Comparison of ENCODE assay signal across 16 mouse cellular contexts in the genomic region with DNA sequence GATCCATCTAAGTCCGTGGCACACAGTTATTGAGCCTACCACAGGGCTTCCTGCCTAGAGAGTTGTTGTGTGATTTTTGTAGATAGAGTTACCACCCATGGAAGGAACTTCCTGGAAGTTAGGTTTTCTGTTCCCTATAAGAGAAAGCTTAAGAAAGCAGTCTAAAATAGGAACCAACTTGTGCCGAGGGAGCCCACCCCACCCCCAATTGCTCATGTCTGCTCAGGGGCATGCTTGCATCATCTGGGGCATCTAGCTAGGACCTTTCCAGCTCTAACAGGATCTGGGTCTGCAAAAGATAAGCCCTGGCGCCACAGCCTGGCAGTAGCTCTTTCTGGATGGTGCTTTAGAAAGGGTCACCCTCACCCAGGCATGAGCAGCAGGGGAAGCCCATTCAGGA. TPM values are rescaled to one million over a fixed set of nuclear protein-coding genes. Genes with fewer than 3 reads are reported as not detected.
DNase-seq lines count a peak whose midpoint lies in the region; ATAC-seq and TF ChIP-seq lines count a peak whose summit lies in the region.
"Had no signal": no experiment of that assay in that cellular context is flagged by ENCODE, and none has a peak within 500 bp of the region (broad histone marks: within the 10 kb centered on the region; RNA-seq: fewer than 3 reads in every experiment).

No protein-coding gene starts in this region.

- no peak overlapping the region for H3K9ac ChIP-seq in heart, embryonic 11.5 days (ENCODE audit: low read depth, low read length)
- no peak overlapping the region for H3K9ac ChIP-seq in liver, embryonic 11.5 days (ENCODE audit: low read depth, low read length)
- no peak overlapping the region for H3K9ac ChIP-seq in liver, adult 2 months (ENCODE audit: low read depth, low read length)

- no peak for TF ChIP-seq POLR2A in liver, adult 2 months (IDR thresholded peaks at IDR 0.05; ENCODE audit: extremely low read depth, insufficient read depth, low read length)
- TF ChIP-seq POLR2A in myocyte (IDR thresholded peaks at IDR 0.05; ENCODE audit: insufficient read length, low read depth): no peak

- H3K79me2 ChIP-seq in liver, adult 2 months (ENCODE audit: control insufficient read depth, insufficient read depth, low read length): peaks cover 39% of the 10 kb centered on the region; the same call in 1 of the 2 replicates
- H3K79me2 ChIP-seq in myocyte (ENCODE audit: control insufficient read depth, insufficient read depth): peaks cover 97% of the 10 kb centered on the region

- peak; percentile 97 for DNase-seq in heart, adult 11 months
- peak; percentile 38 for DNase-seq in liver
- DNase-seq in liver, embryonic 11.5 days (ENCODE audit: low spot score): no peak
- peak; percentile 28 for DNase-seq in liver, adult 2 months (ENCODE audit: extremely low read depth, low read depth, low spot score)
- DNase-seq in urinary bladder, postnatal 4 days (ENCODE audit: low spot score in 2 of 2): no peak
- no peak for DNase-seq in retina, postnatal 1 day
- DNase-seq: adrenal gland, adult 8-10 months; cerebellum, adult 8-10 months; kidney, postnatal 25 days; left cerebral cortex, postnatal 4 days had no signal

- H3K4me2 ChIP-seq in heart, embryonic 11.5 days: no peak overlapping the region
- H3K4me2 ChIP-seq in liver, embryonic 11.5 days: no peak overlapping the region
- H3K4me2 ChIP-seq in myocyte (ENCODE audit: low read depth): peak overlapping the region; percentile 44
- H3K4me2 ChIP-seq: midbrain, embryonic 11.5 days had no signal

- H3K36me3 ChIP-seq in heart, embryonic 11.5 days (ENCODE audit: control insufficient read depth, insufficient read depth, low read length): no peaks in the 10 kb centered on the region
- no peaks in the 10 kb centered on the region for H3K36me3 ChIP-seq in liver, embryonic 11.5 days (ENCODE audit: control insufficient read depth, insufficient read depth, low read length)
- H3K36me3 ChIP-seq in liver, adult 2 months (ENCODE audit: control insufficient read depth, insufficient read depth, low read length): no peaks in the 10 kb centered on the region
- no peaks in the 10 kb centered on the region for H3K36me3 ChIP-seq in myocyte (ENCODE audit: control insufficient read depth, insufficient read depth)

- WGBS in heart, embryonic 11.5 days (ENCODE audit: insufficient replicate concordance): 49% methylated on average over 3 of the region's 3 CpGs
- 44% methylated on average over 3 of the region's 3 CpGs for WGBS in liver, embryonic 11.5 days
- 44% methylated on average over 3 of the region's 3 CpGs for WGBS in liver, adult 2 months

- no peak overlapping the region for H3K4me3 ChIP-seq in heart, embryonic 11.5 days (ENCODE audit: low read depth, low read length)
- H3K4me3 ChIP-seq in liver, embryonic 11.5 days (ENCODE audit: low read depth, low read length): no peak overlapping the region
- H3K4me3 ChIP-seq in liver, adult 2 months (ENCODE audit: insufficient read depth, low read depth, low read length): no peak overlapping the region
- H3K4me3 ChIP-seq in myocyte: no peak overlapping the region

- no peak for TF ChIP-seq CTCF in liver, adult 2 months (IDR thresholded peaks at IDR 0.05; ENCODE audit: low read depth, low read length)

- H3ac ChIP-seq in myocyte (ENCODE audit: control insufficient read depth, insufficient read length): no peak overlapping the region

- peaks cover 52% of the 10 kb centered on the region for H3K4me1 ChIP-seq in heart, embryonic 11.5 days (ENCODE audit: control insufficient read depth, insufficient read depth, low read length)
- peaks cover 27% of the 10 kb centered on the region for H3K4me1 ChIP-seq in liver, embryonic 11.5 days (replicated peaks; ENCODE audit: control insufficient read depth, insufficient read depth, low read length)
- peaks cover 5% of the 10 kb centered on the region; the same call in 1 of the 2 replicates for H3K4me1 ChIP-seq in liver, adult 2 months (ENCODE audit: control insufficient read depth, insufficient read depth, low read length)

- H3K27ac ChIP-seq in heart, embryonic 11.5 days (ENCODE audit: low read depth, low read length): no peak overlapping the region
- no peak overlapping the region for H3K27ac ChIP-seq in liver, embryonic 11.5 days (ENCODE audit: low read depth, low read length)
- H3K27ac ChIP-seq in liver, adult 2 months (replicated peaks; ENCODE audit: insufficient read depth, low read depth, low read length): no peak overlapping the region; the same call in 1 of the 2 replicates

- H3K9me3 ChIP-seq in heart, embryonic 11.5 days (replicated peaks; ENCODE audit: control insufficient read depth, low read length): no peaks in the 10 kb centered on the region
- no peaks in the 10 kb centered on the region for H3K9me3 ChIP-seq in liver, embryonic 11.5 days (ENCODE audit: control insufficient read depth, low read length)

- no peaks in the 10 kb centered on the region for H3K27me3 ChIP-seq in heart, embryonic 11.5 days (ENCODE audit: control insufficient read depth, insufficient read depth, low read length)
- no peaks in the 10 kb centered on the region for H3K27me3 ChIP-seq in liver, embryonic 11.5 days (replicated peaks; ENCODE audit: control insufficient read depth, insufficient read depth, low read length)
- no peaks in the 10 kb centered on the region for H3K27me3 ChIP-seq in liver, adult 2 months (ENCODE audit: control insufficient read depth, insufficient read depth, low read length)
- no peaks in the 10 kb centered on the region for H3K27me3 ChIP-seq in myocyte (ENCODE audit: control insufficient read depth, insufficient read depth, insufficient read length)
- H3K27me3 ChIP-seq: Patski had no signal

- no peak for ATAC-seq in heart, embryonic 11.5 days (replicated peaks; ENCODE audit: insufficient number of reproducible peaks, low FRiP score, low TSS enrichment)
- ATAC-seq in liver, embryonic 11.5 days (replicated peaks; ENCODE audit: low FRiP score): no peak
- ATAC-seq: Patski had no signal

TF ChIP-seq in myocyte, 11 proteins besides CTCF, POLR2A, EP300 and RAD21:
- peak; percentile 64; the same call in 1 of the 2 replicates for TF ChIP-seq CEBPB (IDR thresholded peaks at IDR 0.05; ENCODE audit: insufficient read depth, poor library complexity, severe bottlenecking)
- no peak for TF ChIP-seq MAX (IDR thresholded peaks at IDR 0.05; ENCODE audit: low read depth)

RNA-seq across cellular contexts. Expression of a gene that starts 24.1 kb away (rescaled TPM):
- 9.7 and 10.2 TPM in 2 replicates for polyA plus RNA-seq in heart, embryonic 11.5 days (2014; fragmentation: Nextera tagmentation; extraction: Ambion mirVana)
- 6.7 and 7.3 TPM in 2 replicates for polyA plus RNA-seq in liver, embryonic 11.5 days (2014; fragmentation: Nextera tagmentation; extraction: Ambion mirVana)
- total RNA-seq in liver, adult 2 months (2014; rRNA removed): 4.6 and 4.8 TPM in 2 replicates
- 13.4 and 15.3 TPM in 2 replicates for polyA plus RNA-seq in liver, adult 2 months (2012; rRNA removed)
- 141 TPM for polyA plus RNA-seq in myocyte (2012; fragmentation: generic; extraction: Trizol)

RNA-seq across cellular contexts. Expression of a gene that starts 24.7 kb away (rescaled TPM):
- polyA plus RNA-seq in heart, embryonic 11.5 days (2014; fragmentation: Nextera tagmentation; extraction: Ambion mirVana): 24.8 and 26.9 TPM in 2 replicates
- polyA plus RNA-seq in liver, embryonic 11.5 days (2014; fragmentation: Nextera tagmentation; extraction: Ambion mirVana): 27.9 and 29.1 TPM in 2 replicates
- total RNA-seq in liver, adult 2 months (2014; rRNA removed): 14.9 and 15.1 TPM in 2 replicates
- 23.2 and 39.5 TPM in 2 replicates for polyA plus RNA-seq in liver, adult 2 months (2012; rRNA removed)
- polyA plus RNA-seq in myocyte (2012; fragmentation: generic; extraction: Trizol): 34.2 TPM

RNA-seq across cellular contexts. Expression of a gene that starts 30.2 kb away (rescaled TPM):
- polyA plus RNA-seq in heart, embryonic 11.5 days (2014; fragmentation: Nextera tagmentation; extraction: Ambion mirVana): not detected in 2 replicates
- polyA plus RNA-seq in liver, embryonic 11.5 days (2014; fragmentation: Nextera tagmentation; extraction: Ambion mirVana): not detected in 2 replicates
- 1.1 and 1.2 TPM in 2 replicates for total RNA-seq in liver, adult 2 months (2014; rRNA removed)
- polyA plus RNA-seq in liver, adult 2 months (2012; rRNA removed): 0.37 and 0.65 TPM in 2 replicates
- polyA plus RNA-seq in myocyte (2012; fragmentation: generic; extraction: Trizol): 110 TPM
- total RNA-seq: left cerebral cortex, postnatal 4 days had no signal
- polyA plus RNA-seq: hindbrain, embryonic 11.5 days; midbrain, embryonic 11.5 days had no signal

RNA-seq across cellular contexts. Expression of a gene that starts 39.8 kb away (rescaled TPM):
- 0.72 and 1.6 TPM in 2 replicates for polyA plus RNA-seq in heart, embryonic 11.5 days (2014; fragmentation: Nextera tagmentation; extraction: Ambion mirVana)
- polyA plus RNA-seq in liver, embryonic 11.5 days (2014; fragmentation: Nextera tagmentation; extraction: Ambion mirVana): 8.1 and 10.1 TPM in 2 replicates
- total RNA-seq in liver, adult 2 months (2014; rRNA removed): 128 and 132 TPM in 2 replicates
- polyA plus RNA-seq in liver, adult 2 months (2012; rRNA removed): 247 and 290 TPM in 2 replicates
- 2.4 TPM for polyA plus RNA-seq in myocyte (2012; fragmentation: generic; extraction: Trizol)

RNA-seq across cellular contexts. Expression of a gene that starts 46.4 kb away (rescaled TPM):
- polyA plus RNA-seq in heart, embryonic 11.5 days (2014; fragmentation: Nextera tagmentation; extraction: Ambion mirVana): not detected in 2 replicates
- polyA plus RNA-seq in liver, embryonic 11.5 days (2014; fragmentation: Nextera tagmentation; extraction: Ambion mirVana): 0.13 and 0.40 TPM in 2 replicates
- total RNA-seq in liver, adult 2 months (2014; rRNA removed): 13.9 and 17.1 TPM in 2 replicates
- 3.5 and 7.0 TPM in 2 replicates for polyA plus RNA-seq in liver, adult 2 months (2012; rRNA removed)
- 0.30 TPM for polyA plus RNA-seq in myocyte (2012; fragmentation: generic; extraction: Trizol)
- polyA plus RNA-seq: hindbrain, embryonic 11.5 days; thymus, postnatal 0 days had no signal

Comparison
In these comparisons a context has a peak if more than half of its experiments do, and no peak if none do; other contexts are left out.
1. DNase-seq: peak in heart, adult 11 months (single experiment), liver (single experiment) and liver, adult 2 months (single experiment); none in liver, embryonic 11.5 days (single experiment), urinary bladder, postnatal 4 days (0 of 2) and retina, postnatal 1 day (single experiment).
2. RNA of a gene that starts 30.2 kb away (polyA plus RNA-seq): 110 TPM in myocyte (single experiment); 0.37 to 0.65 TPM in liver, adult 2 months, not detected in liver, embryonic 11.5 days and not detected in heart, embryonic 11.5 days; every median in the first group is over 10 times any median in the second.